Mouse (Mus musculus) kidney, postnatal 36 days (tissue): ENCODE measurements around the gene H2-Eb2.
A peak's percentile ranks its signal among the peaks of the same experiment; 100 is the strongest.

Experiments used
- DNase-seq, 2 experiments: peaks; one replicate each; pipeline ENCODE4 v3.0.0; 2021 to 2022; ENCODE audit warnings: mixed read lengths in 2 of 2

Gene H2-Eb2

DNA sequence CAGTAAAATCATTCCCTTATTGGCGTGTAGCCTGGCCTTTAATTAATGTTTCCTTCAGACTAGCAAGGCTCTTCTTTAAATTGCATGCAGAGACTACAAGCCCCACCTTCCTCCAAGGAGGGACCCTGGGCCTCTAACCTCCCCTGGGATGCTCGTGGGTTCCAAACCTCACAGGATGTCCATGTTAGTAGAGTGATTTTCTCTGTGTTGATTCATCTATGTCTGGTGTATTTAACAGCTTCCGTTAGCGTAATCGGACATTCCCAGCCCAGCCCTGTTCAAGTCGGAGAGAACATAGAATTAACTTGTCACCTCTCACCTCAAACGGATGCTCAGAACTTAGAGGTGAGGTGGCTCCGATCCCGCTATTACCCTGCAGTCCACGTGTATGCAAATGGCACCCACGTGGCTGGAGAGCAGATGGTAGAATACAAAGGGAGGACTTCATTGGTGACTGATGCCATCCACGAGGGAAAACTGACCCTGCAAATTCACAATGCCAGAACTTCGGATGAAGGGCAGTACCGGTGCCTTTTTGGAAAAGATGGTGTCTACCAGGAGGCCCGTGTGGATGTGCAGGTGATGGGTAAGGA is 37.6 kb downstream of the H2-Eb2 start:
- no peak for DNase-seq

DNA sequence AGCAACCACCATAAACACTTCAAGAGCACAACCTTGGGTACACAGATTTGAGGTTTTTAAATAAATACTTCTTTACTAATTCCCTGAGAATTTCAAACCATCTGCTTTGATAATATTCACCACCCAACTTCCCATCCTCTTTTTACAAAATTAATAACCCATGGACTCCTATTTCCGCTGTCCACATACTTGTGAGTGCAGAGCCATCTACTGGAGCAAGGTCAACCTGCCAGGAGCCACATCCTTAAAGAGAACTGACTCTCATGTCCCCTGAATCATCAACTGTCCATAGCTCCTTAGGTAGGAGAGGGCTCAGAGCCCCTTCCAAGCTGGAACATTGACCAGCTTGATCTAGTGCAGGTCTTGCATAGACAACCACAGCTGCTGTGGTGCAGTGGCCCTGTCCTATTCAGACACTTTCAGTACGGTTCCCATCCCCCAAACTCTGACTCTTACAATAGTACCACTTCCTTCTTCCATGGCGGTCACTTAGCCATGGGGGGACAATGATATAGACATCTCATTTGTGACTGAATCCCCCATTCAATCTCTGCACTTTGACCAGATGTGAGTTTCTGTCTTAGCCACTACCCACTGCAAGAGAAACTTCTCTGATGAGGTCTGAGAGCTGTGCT is 38.3 kb downstream of the H2-Eb2 start:
- no peak for DNase-seq

DNA sequence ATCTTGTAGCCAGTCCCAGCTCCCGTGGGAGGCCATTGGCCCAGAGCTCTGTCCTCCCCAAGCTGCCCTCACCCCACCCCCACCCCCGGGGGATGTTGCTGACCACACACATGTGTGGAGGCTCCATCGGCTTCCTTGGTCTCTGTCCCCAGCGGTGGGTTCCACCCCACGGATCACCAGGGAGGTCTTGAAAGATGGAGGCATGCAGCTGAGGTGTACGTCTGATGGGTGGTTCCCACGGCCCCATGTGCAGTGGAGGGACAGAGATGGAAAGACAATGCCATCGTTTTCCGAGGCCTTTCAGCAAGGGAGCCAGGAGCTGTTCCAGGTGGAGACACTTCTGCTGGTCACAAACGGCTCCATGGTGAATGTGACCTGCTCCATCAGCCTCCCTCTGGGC is 39.6 kb downstream of the H2-Eb2 start:
- no peak for DNase-seq

DNA sequence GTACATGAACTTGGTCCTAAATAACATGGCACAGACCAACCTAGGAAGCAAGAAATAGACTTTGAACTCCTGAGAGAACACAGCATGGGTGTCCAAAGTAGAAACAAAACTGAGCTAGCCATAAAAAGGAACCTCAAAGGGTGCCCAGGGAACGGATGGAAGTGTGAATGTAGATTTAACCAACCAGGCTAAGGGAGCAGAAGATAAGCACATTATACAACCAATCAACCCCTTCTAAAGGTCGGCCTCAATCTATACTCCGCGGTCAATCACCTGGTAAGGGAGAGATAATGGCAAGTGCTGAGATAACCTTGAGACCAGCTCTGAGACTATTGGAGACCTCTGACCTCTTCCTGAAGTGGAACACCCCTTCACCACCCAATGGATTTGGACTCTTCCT is 45.1 kb downstream of the H2-Eb2 start:
- no peak for DNase-seq

DNA sequence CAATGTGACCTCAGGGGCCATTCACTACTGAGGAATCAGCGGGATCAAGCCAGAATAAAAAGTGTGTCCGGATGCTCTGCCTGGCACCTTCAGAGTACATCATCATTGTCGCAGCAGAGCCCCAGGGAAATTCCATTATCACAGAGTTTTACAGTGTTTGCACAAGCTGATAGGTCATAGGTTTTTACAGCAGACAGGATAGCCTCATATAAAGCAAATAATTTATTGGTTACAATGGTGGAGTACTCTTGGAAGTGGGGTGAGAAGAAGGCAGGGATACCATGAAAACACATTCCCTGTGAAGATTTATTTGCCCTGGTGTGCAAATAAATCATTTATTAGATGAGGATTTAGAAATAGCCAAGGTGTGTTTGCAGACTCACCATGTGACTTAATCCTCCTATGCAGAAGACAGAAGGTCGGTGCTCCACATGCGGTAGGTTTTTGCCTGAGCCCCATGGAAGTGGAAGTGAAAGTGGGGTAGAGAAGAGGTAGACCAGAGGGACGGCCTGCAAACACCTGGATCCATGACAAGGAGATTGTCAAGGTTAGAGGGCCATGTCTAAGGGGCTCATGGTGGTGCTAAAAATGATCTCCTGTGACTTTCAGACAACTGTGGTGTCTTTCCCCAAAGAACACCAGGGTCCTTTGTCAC is 47.7 kb downstream of the H2-Eb2 start:
- no peak for DNase-seq

DNA sequence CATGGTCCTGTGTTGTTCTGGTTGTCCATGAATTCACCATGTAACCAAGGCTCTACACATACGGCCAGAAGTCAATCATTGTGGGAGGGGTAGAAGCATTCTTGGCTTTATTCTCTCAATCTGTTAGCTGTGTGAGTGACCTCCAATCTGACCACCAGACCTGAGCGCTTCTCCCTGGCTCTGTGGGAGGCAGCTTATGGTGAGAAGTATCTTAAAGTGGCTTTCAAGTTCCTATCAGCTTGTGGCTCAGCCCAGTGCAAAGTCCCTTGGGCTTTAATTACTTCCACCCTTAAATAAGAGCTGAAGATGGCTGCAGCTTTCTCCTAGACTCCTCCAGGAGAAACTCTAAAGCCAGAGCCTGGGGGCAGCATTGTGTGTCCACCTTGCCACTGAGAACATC is 51.4 kb downstream of the H2-Eb2 start, which contains the start of gene Btnl1:
Gene Btnl1, plus strand, starts transcription at position 286 of the 400 bp plus-strand sequence.
- no peak for DNase-seq

DNA sequence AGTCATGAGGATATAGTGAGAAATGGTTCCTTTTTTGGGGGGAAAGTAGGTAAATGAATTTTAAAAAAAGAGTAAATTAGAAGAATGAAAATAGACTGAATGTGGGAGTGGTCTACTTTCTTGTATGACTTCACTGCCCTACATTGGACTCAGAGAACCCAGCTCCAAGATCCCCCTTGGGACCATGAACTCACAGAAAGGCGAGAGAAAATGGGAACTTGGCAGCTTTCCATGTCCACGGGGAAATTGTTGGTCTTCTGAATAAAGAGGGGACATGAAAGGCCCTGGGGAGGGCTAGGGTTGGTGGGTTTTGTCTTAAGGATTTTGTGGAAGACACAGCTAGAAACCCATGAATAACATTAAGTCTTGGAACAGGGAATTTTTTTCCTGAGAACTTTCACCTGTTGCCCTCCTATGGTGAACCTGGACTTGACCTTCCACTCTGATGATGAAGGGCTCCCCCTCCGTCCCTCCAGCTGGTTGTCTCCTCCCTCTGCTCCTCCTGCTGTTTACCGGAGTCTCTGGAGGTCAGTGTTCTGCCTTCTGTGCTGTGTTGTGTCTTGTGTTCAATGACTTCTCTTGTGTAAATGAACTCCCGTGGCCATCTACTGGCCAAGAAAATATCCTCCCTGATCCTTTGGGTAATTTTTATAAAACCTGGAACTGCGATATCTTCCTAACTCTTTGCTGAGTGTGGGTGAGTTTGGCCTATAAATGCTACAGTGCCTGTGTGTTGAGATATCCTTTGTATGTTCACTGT is 52.2 kb downstream of the H2-Eb2 start:
- no peak for DNase-seq

DNA sequence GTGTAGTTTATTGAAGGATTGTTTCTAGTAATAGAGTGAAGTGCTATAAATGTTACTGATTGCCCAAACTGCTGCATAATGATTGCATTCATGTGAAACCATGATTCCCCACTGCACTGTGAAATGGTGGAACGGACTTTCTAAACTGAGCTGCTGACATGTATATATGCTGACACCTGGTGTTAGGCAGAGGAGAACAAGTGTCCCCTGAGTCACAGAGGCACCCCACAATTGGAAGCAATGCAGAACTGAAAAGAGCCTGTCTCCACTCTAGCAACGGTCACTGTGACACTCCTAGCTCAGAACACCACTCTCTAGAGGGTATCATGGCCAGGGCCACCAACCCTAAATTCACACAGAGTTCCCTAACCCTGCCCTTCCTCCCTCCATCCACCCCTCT is 53.3 kb downstream of the H2-Eb2 start:
- no peak for DNase-seq

DNA sequence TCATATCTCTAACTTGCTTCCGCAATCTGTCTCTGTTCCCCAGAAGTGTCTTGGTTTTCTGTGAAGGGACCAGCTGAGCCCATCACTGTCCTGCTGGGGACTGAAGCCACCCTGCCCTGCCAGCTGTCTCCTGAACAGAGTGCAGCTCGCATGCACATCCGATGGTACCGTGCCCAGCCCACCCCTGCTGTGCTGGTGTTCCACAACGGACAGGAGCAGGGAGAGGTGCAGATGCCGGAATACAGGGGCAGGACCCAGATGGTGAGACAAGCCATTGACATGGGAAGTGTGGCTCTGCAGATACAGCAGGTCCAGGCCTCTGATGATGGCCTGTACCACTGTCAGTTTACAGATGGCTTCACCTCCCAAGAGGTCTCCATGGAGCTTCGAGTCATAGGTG is 54.0 kb downstream of the H2-Eb2 start:
- no peak for DNase-seq

DNA sequence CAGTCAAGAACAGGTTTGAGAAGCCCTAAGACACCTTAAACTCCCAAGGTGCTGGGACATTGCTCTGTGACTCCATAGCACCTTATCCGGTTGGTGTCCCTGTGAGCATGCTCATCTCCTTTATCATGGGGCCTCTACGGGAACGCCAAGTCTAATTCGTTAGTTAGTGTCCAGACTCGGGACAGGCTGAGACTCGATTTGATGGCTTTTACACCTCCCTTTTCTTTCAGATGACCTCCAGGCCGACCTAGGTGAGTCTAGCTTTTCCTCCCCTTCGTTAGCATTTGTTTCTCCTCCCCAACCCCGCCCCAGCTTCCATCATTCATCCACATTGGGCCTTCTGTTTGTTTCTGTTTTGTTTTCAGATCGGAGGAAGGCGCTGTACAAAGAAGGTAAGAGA is 56.4 kb downstream of the H2-Eb2 start:
- no peak for DNase-seq

DNA sequence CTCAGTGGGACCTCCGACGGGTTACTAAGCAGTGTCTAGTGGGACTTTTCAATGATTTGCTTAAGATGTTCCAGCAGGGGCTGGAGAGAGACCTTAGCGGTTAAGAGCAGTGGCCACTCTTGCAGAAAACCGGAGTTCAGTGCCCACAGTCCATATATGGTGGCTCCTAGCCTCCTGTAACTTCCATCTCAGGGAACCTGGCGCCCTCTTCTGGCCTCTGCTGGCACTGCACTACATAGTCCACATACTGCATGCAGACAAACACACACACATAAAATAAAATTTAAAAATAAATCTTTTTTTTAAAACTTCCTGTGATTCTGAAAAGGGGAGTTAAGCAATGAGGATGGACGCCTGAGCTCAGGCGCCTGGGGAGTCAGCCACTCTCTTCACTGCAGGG is 57.7 kb downstream of the H2-Eb2 start:
- DNase-seq: peak in 1 of 2 experiments; percentile 43

DNA sequence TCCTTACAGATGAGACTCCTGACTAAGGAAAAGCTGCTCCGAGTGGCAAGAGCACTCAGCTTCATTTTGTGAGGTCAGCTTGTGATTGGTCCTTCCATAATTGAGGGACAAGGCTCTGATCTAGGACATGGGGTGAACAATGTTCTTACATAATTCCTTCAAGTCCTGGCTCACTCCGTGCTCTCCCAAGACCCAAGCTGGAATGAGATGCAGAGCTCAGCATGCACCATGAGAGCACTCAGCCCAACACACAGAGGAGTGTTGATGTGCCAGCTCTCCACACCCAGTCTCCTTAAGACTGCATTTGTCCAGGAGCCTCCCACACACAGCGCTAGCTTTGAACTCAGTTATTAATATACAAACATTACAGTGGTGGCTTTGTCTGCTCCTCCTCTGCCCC is 59.2 kb downstream of the H2-Eb2 start:
- no peak for DNase-seq

DNA sequence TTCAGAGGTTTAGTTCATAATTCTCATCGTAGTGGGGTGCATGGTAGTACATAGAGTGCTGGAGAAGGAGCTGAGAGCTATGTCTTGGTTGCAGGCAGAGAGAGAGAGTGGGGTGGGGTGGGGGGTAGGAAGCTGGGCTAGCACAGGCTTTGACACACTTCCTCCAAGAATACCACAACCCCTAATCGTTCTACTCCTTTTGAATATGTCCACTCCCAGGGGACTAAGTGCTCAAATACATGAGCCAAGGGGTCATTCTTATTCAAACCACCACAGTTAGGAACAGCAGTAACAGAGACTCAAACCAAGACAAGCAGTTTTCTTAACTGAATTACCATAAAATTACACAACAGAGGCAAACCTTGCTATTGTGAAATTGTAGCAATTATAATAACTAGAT is 61.2 kb downstream of the H2-Eb2 start:
- no peak for DNase-seq

DNA sequence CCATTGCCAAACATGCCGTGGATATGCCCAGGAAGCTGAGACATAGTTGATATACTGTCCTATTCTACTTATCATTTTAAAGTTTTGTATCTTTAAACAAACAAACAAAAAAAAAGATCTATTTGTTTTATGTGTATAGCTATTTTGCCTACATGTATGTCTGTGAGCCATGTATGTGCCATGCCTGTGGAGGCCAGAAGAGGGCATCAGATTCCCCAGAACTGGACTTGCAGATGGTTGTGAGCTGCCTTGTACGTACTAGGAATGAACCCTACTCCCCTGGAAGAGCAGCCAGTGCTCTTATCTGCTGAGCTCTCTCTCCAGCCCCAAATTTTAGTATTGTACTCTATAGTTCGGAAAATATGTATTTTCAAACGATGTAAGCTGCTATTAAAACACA is 63.0 kb downstream of the H2-Eb2 start:
- peak; percentile 47 to 73 for DNase-seq
